Mouse (Mus musculus): ENCODE data around the gene Magix.

GRCm38 (mm10) chrX:7721514-7722281, 40.6 kb upstream of the Magix start, which contains the start of gene Gm45208:
- TF ChIP-seq CTCF (conservative IDR thresholded peaks at IDR 0.05; ENCODE audit: low read length) (no peak), NANOG (IDR thresholded peaks at IDR 0.05; ENCODE audit: borderline replicate concordance, low read length) (no peak), POU5F1 (IDR thresholded peaks at IDR 0.05; ENCODE audit: borderline replicate concordance, low read length) (no peak)
